Mouse (Mus musculus) forebrain, embryonic 13.5 days (tissue): ENCODE measurements at regions not wholly inside any gene's neighbourhood (a gene's known extent, or its start where the extent isn't known, plus 50 kb on each side); places are given as distances from the start of the nearest gene placed in this dataset. TPM values are rescaled to one million over a fixed set of nuclear protein-coding genes. Genes with fewer than 3 reads are reported as not detected.
A peak's percentile ranks its signal among the peaks of the same experiment; 100 is the strongest.
"Not testable (repeated sequence)": the region's sequence is repeated elsewhere in the genome, so short reads cannot be mapped to it uniquely, and the experiment has no call there.

Experiments used
- ATAC-seq: fragments of 200-750 bp; cut with Nextera tagmentation; 2 replicates; pipeline ENCODE4 v1.8.0; 2017
- H3K27ac ChIP-seq: fragments of 300-500 bp; sonication (generic); 2 replicates; pipeline ENCODE4 v1.5.1; 2015; ENCODE audit warnings: inconsistent platforms, mild to moderate bottlenecking, moderate library complexity
- H3K27me3 ChIP-seq: fragments of 300-500 bp; sonication (generic); 2 replicates; pipeline ENCODE4 v1.6.1; 2015; ENCODE audit warnings: mild to moderate bottlenecking, inconsistent platforms
- H3K36me3 ChIP-seq: fragments of 300-500 bp; sonication (generic); 2 replicates; pipeline ENCODE4 v1.6.1; 2015; ENCODE audit warnings: mild to moderate bottlenecking, inconsistent platforms; ENCODE audit not compliant: poor library complexity, severe bottlenecking
- H3K4me1 ChIP-seq: fragments of 300-500 bp; sonication (generic); 2 replicates; pipeline ENCODE4 v1.6.1; 2015; ENCODE audit warnings: inconsistent platforms
- H3K4me2 ChIP-seq: fragments of 300-500 bp; sonication (generic); 2 replicates; pipeline ENCODE4 v1.6.1; 2015; ENCODE audit warnings: inconsistent platforms, mild to moderate bottlenecking, moderate library complexity
- H3K4me3 ChIP-seq: fragments of 300-500 bp; sonication (generic); 2 replicates; pipeline ENCODE4 v1.5.1; 2015; ENCODE audit warnings: mild to moderate bottlenecking, inconsistent platforms
- H3K9ac ChIP-seq: fragments of 300-500 bp; sonication (generic); 2 replicates; pipeline ENCODE4 v1.6.1; 2015; ENCODE audit warnings: mild to moderate bottlenecking, inconsistent platforms
- H3K9me3 ChIP-seq: fragments of 300-500 bp; sonication (generic); replicated peaks from 2 replicates; pipeline ENCODE4 v1.6.1; 2016; ENCODE audit warnings: inconsistent platforms
- WGBS: fragments of 180-500 bp; shearing (Covaris S2); methylation state at CpG from one replicate; pipeline ENCODE4 v1.1.7; 2015; 5-methylcytosine and 5-hydroxymethylcytosine counted together
- microRNA-seq: library from miRNA; unstranded; fragments of <30 nt; microRNA quantifications from one replicate; pipeline ENCODE4, GENCODE M21; 2016

DNA sequence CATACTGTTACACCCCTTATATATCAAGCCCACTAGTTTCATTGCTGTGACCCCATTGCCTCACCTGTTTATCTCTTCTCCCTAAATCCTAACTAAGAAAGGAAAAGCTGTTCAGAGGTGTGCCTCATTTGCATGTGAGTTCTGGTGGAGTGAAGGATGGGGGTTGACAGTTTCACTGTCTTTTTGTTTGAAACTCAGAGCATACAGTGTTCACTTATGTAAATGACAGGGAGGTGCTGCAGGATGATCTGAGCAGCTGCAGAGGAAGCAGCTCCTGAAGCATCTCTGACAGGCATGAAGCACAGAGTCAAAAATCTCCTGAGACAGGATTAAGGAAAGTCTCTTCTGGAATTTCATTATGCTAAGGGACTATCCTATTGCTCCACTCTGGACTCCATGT is 351.9 kb downstream of the Eepd1 start:
- Histone ChIP-seq H3K4me1 (no peaks in the 10 kb centered on the region), H3K27ac (no peak overlapping the region), H3K9me3 (no peaks in the 10 kb centered on the region), H3K36me3 (no peaks in the 10 kb centered on the region), H3K9ac (no peak overlapping the region), H3K4me2 (no peak overlapping the region), H3K27me3 (no peaks in the 10 kb centered on the region), H3K4me3 (no peak overlapping the region)
- no peak for ATAC-seq

DNA sequence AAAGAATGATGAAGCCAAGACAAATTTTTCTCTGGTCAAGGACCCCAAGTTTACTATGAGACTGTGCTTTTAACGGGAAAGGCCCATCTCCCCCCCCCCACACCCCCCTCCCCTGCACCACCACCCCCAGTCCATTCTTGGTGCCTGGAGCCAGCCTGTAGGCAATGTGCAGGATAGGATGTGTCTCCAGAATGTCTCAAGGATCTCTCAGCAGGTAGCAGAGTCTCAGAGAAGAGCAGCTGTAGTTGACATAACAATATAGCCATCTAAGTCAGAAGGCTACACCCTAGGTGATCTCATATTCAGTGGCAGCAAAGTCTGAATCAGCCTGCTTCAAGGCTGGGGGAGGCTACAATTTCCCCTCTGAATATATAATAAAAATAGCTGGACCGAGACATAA is 368.6 kb downstream of the Eepd1 start:
- ATAC-seq, H3K9ac ChIP-seq, H3K27me3 ChIP-seq, H3K27ac ChIP-seq, H3K4me2 ChIP-seq, H3K36me3 ChIP-seq, H3K4me3 ChIP-seq, H3K9me3 ChIP-seq, H3K4me1 ChIP-seq: not testable (repeated sequence)
- 93% methylated on average over 2 of the region's 2 CpGs for WGBS

DNA sequence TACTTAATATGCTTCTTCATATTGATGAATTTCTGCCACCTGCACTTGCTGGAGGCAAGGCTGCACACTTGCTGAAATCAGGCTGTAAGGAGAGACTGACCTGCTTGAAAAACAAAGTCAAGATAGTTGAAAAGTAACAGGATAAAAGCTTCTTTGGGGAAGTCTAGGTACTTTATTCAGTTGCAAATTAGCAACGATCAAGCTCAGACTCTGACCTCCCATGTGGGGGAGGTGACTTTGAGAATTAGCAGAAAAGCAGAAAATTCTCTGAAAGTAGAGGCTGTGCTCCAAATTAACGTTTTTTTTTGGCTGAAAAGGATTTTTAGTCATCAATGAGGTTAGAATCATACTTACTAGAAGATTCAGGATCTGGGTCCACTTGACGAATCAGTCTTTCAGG is 369.3 kb downstream of the Eepd1 start:
- H3K27me3 ChIP-seq, H3K27ac ChIP-seq, ATAC-seq, H3K36me3 ChIP-seq, H3K4me2 ChIP-seq, H3K4me3 ChIP-seq, H3K9me3 ChIP-seq, H3K9ac ChIP-seq, H3K4me1 ChIP-seq: not testable (repeated sequence)
- 56% methylated on average over 3 of the region's 3 CpGs for WGBS

DNA sequence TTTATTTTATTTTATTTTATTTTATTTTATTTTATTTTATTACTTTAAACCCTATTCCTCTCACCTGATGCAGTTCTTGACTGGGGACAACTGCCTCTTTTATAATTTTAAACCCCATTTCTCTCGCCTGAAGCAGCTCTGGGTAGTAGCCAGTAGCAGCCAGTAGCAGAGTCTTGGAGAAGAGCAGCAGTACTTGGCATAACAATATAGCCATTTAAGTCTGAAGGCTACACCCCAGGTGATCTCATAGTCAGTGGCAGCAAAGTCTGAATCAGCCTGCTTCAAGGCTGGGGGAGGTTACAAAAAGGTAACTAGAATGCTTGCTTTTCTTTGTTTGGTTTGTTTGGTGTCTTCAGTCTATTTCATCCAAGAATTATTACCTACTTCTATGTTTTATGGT is 373.2 kb downstream of the Eepd1 start:
- no peak overlapping the region for H3K4me2 ChIP-seq
- no peak overlapping the region for H3K9ac ChIP-seq
- no peak overlapping the region for H3K27ac ChIP-seq
- no peaks in the 10 kb centered on the region for H3K27me3 ChIP-seq
- H3K9me3 ChIP-seq = no peaks in the 10 kb centered on the region
- H3K4me1 ChIP-seq = no peaks in the 10 kb centered on the region
- WGBS = 61% methylated on average over 1 of the region's 1 CpGs
- no peak overlapping the region for H3K4me3 ChIP-seq
- H3K36me3 ChIP-seq = no peaks in the 10 kb centered on the region
- no peak for ATAC-seq

DNA sequence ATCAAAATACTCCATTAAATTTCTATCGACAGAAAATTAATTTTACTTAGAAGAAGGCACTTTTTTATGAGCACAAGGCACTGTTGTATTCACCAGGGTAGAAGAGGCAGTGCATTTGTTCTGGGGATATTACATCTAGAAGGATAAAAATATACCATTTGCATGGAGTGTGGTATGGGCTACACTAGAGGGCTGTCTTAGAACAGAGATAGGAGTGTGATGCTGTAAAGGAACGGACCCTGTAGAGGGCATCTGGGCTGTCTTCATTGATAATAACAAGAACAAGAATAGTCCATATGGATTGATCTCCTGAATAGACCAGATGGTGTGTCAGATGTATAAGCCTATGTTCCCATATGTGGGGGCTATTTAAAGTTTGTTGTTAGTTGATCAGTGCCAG is 388.9 kb downstream of the Eepd1 start:
- Histone ChIP-seq H3K9ac (no peak overlapping the region), H3K4me3 (no peak overlapping the region), H3K36me3 (no peaks in the 10 kb centered on the region), H3K9me3 (no peaks in the 10 kb centered on the region), H3K27me3 (no peaks in the 10 kb centered on the region), H3K4me2 (no peak overlapping the region), H3K27ac (no peak overlapping the region), H3K4me1 (no peaks in the 10 kb centered on the region)
- WGBS = 67% methylated on average over 2 of the region's 2 CpGs
- peak; percentile 63 for ATAC-seq

DNA sequence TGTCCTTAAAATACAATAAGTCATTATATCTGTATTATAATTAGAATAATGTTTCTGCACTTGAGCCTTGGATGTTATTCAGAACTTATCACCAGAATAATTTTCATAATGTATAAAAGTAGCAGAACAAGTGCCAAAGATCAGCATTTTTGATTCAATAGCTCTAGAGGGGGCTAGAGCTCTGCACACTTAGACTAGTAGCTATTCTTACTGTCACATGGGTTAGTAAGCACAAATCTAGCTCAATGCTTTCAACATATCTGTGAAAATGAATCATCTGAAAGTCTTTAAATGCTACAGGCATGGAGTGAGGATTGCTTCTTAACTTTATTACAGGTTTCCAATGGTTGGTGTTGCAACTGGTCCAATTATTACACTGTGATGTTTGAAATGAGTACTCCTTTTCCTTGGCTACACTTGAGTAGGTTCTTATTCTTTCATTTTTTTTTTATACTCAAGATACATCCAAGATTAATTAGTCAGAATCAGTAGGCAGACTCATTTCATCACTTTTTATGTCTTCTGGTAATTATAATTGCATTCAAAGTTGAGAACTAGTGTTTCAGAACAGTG is 415.1 kb downstream of the Eepd1 start:
- ATAC-seq = no peak
- no peaks in the 10 kb centered on the region for H3K9me3 ChIP-seq
- H3K4me2 ChIP-seq = no peak overlapping the region
- no peak overlapping the region for H3K9ac ChIP-seq
- H3K36me3 ChIP-seq = no peaks in the 10 kb centered on the region
- H3K4me1 ChIP-seq = no peaks in the 10 kb centered on the region
- H3K27ac ChIP-seq = no peak overlapping the region
- no peaks in the 10 kb centered on the region for H3K27me3 ChIP-seq
- H3K4me3 ChIP-seq = no peak overlapping the region

Small RNAs in the stretch of these regions (microRNA-seq; reads per million reads assigned to microRNA genes)
- not detected for gene Gm26190
